ENCODE assay signal across 8 mouse cellular contexts in the genomic region with DNA sequence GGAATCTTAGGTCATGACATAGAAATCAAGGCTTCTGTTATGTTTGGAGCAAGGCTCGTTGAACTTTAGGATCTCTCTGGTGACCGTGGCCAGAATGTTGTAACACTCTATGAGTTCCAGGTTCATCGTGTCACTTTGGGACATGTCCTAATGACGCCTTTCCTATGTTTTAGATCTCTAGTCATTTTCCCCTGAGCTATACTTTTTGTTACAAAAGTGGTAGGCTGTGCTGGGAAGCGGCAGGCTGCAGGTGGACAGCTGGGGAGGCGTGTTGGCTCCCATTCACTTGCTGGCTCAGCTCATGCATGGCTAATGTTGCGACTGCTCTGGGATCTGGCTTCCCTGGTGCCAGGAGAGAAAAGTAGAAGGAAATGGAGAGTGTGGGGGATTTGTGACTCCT. TPM values are rescaled to one million over a fixed set of nuclear protein-coding genes. Genes with fewer than 3 reads are reported as not detected.
DNase-seq lines count a peak whose midpoint lies in the region; ATAC-seq lines count a peak whose summit lies in the region.

No protein-coding gene starts in this region.

- intact Hi-C loops in left cerebral cortex, postnatal 4 days (cut with DNase I), result no loop called here

- ATAC-seq in monocyte, adult 5-6 weeks (replicated peaks; ENCODE audit: insufficient number of reproducible peaks, low FRiP score, low TSS enrichment, poor library complexity, severe bottlenecking), result no peak
- no peak for ATAC-seq in activated CD4-positive, CD25-positive, alpha-beta regulatory T cell, adult 4 months

- peak; percentile 26 for DNase-seq in adrenal gland, adult 2 months
- no peak for DNase-seq in adrenal gland, postnatal 14 days
- peak; percentile 55 for DNase-seq in cerebellum, adult 9-10 months
- peak; percentile 27 to 41 for DNase-seq in kidney, adult 8-10 months
- DNase-seq in left cerebral cortex, postnatal 4 days, result peak; percentile 79
- no peak for DNase-seq in adrenal gland, postnatal 4 days (ENCODE audit: low spot score in 2 of 2)

RNA-seq across cellular contexts. Expression of a gene that starts 5.7 kb away (rescaled TPM):
- 10 to 100 TPM; 23.2 to 38.3 TPM for total RNA-seq in adrenal gland, adult 2 months (2021)
- 21.6 and 27.2 TPM in 2 replicates for polyA plus RNA-seq in adrenal gland, adult 2 months (2012; rRNA removed)
- total RNA-seq in adrenal gland, postnatal 14 days (2021), result 26.9 and 30.5 TPM in 2 replicates
- total RNA-seq in left cerebral cortex, postnatal 4 days (2021), result 10 to 100 TPM; 48.5 to 50.2 TPM
- total RNA-seq in monocyte, adult 5-6 weeks (2017), result 49.7 to 63.6 TPM (median 59.8 TPM) in 3 replicates
- total RNA-seq in adrenal gland, postnatal 4 days (2021), result 10 to 100 TPM; 30.3 to 31.9 TPM
- 10 to 100 TPM; 19.4 to 19.7 TPM for polyA plus RNA-seq in activated CD4-positive, CD25-positive, alpha-beta regulatory T cell, adult 4 months (2017; shearing (Covaris generic))

Comparison
In these comparisons a context has a peak if more than half of its experiments do, and no peak if none do; other contexts are left out.
1. DNase-seq: peak in adrenal gland, adult 2 months (single experiment), cerebellum, adult 9-10 months (single experiment), kidney, adult 8-10 months (2 of 2) and left cerebral cortex, postnatal 4 days (single experiment); none in adrenal gland, postnatal 14 days (single experiment) and adrenal gland, postnatal 4 days (0 of 2).